Mouse (Mus musculus): ENCODE measurements at regions not wholly inside any gene's neighbourhood (a gene's known extent, or its start where the extent isn't known, plus 50 kb on each side); places are given as distances from the start of the nearest gene placed in this dataset.
"Not testable (repeated sequence)": the region's sequence is repeated elsewhere in the genome, so short reads cannot be mapped to it uniquely, and the experiment has no call there.

- DNase-seq, result no peak
Observed at GRCm38 (mm10) chr3:18295921-18296320, 347.7 kb downstream of the Cypt12 start.

- no peak for DNase-seq
Observed at GRCm38 (mm10) chr3:18298699-18299098, 350.5 kb downstream of the Cypt12 start.

GRCm38 (mm10) chr3:18299502-18299901 lies 351.3 kb downstream of the Cypt12 start:
- no peak for DNase-seq

- DNase-seq, result no peak
Observed at GRCm38 (mm10) chr3:18319433-18319832, 371.2 kb downstream of the Cypt12 start.

DNA sequence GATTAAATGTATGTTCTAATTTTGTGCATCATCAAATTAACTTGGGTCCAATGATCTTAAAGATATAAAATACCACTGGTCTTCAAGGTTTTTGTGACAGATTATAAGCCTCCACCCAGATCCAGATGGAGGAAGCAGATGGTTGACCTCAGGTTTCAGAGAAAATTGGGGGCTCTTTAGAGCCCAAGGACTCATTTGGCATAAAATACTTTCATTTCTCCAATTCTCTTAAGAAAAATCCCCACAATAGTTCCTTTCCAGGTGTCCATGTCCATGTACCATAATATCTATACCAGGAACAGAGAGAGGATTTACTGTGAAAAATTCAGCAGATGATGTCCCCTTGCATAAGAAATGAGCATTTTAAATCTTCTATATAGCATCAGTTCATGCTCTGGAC lies 385.0 kb downstream of the Cypt12 start:
- DNase-seq, result no peak

DNA sequence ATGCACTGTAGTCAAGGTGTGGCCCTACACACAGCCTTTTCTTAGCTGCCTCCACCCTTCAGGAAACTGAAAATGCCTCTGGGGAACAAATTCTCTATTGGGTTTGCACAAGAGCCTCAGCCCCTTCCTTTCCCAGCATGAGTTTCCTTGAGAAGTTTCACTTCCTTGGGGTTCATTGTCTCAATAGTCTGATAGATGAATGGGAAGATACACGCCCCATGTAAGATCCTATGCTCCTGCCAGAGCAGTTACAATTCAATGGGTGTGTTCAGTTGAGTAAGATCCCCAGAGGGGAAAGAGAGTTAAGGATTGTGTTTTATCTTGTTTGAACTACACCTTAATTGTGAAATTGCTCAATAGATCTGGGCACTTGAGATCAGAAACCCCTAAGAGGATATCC lies 391.0 kb downstream of the Cypt12 start:
- no peak for DNase-seq

DNA sequence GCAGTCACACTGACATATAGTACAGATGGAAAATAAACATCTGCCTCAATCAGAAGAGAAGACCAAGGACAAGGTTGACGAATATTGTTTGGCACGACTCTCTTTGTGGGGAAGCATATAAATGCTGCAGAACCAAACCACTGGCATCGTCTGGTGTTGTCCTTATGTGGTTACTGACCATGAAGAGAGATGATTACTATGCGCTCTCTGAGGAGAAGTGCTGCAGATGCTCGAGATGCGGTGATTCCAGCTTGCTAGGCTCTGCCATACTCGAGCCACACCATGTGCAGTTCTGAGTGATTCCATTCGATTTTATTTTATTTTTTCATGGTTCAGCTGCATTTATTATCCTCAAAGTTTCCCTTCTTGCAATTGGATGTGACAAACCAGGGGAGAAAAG lies 393.5 kb downstream of the Cypt12 start:
- no peak for DNase-seq

DNA sequence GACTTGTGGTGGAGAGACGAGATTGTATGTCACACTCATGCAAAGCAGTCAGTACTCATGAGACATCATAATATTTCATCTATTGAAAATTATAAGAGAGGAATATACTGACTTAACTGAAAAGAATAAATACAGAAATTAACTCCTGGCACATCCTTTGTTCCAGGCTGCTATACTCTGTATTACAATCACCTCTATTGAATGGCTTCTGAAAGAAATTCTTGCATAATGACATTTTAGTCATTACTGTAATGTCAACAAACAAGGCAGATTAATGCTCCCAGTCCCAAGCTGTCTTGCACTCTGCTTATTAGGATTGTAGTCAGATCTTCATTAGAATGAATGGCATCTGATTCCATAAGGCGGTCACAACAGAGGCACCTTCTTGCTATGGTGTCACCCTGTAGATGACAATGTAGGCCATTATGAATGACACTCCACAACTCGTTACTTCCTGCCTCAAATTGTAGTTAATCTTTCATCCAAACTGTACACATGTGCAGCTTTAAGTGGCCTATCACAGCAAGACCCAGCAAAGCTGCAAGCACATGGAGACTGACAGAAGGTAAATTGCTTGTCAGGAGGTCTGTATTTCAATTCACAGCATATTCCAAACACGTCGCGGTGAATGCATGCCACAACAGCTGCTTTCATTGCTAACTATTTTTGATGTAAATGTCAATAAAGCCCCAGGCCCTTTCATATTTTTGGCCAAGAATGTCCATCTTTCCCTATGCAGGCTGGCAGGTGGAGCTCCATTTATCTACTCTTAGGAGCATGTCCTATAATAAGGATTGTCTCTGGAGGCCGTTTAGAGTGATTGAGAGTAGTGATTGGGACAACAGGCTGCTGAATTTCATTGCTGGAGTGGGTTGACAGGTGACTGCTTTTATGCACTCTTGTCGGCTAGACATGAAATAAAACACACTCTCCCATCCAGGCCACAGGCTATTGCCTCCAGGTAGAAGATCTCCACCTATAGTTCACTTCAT lies 430.1 kb downstream of the Cypt12 start:
- no peak for DNase-seq

DNA sequence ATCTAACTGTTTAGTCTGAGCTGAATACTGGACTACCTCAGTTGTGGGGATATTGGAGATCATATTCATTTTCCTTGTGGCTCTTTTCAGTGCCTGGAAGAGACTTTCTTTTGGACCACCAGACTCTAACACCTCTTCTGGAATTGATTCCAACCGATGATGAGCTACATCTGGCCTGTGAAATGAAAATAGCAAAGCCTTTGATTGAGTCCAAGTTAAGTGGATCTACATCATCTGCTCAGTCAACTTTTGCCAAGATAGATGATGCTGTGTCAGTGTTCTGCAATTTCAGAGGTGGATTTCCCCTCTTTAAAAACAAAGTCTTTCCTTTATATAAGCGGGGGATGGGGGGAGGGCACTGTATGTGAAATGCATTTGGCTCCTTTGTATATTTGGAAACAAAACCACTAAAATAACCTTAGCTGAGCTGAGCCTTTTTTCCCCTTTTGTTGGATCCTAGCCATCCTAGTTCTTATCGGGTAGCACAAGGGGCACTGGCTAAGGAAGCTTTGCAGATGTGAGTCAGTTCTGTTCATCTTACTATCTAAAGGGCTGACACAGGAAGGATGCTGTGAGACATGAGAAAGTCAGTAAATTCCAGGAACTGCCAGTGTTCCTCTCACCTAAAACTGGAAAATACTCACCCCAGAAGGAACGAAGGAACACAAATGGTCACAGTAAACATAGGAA lies 473.8 kb downstream of the Cypt12 start:
- DNase-seq, result no peak

GRCm38 (mm10) chr3:18428908-18429307 lies 480.7 kb downstream of the Cypt12 start:
- no peak for DNase-seq

DNA sequence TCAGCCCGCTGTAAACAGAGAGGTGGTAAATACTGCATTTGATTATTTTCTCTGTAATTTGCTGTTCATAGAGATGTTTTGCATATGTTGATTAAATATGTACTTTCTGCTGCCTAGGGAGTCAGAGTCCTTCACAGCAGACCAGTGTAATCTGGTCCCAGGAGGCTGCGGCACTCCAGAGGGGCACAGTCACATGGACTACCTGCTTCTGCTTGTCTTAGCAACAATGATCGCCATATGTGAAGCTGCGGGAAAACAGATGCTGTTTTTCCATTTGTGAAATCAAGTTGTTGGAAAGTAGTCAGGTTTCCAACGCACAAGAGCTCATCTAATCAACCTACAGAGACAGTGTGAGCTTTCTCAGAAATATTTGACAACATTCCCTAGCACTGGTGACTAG lies 490.6 kb downstream of the Cypt12 start:
- DNase-seq, result no peak

DNA sequence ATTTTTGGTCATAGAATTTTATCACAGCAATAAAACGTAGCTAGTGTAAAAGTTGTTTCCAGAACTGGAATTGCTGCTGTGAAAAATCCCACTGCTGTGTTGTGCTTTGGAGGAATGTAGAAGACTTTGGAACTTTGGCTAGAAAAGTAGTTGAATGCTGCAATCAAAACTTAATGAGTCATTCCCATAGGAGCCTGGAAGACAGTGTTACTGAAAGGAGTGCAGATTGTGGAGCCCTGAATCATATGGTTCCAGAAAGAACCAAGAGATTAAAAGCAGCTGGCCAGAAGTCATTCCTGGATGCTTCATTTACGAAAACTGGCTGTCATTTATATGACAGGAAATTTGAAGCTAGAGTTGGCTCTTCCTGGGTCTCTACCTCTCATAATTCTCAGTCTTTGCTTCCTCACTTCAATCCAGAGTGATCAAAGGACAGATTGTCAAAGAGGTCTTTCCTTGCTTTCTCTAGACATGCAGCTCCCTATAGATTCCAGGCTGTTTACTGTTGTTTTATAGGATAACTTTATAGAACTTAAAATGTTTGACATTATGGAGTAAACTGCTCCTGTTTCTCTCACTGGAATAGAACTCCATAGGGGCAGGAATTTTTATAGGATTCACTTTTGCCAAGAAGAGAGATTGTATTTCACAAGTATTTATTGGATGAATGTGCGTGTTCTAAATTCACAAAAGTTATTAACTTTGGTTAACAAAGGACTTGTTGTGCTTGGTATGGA lies 504.2 kb downstream of the Cypt12 start:
- no peak for DNase-seq

DNA sequence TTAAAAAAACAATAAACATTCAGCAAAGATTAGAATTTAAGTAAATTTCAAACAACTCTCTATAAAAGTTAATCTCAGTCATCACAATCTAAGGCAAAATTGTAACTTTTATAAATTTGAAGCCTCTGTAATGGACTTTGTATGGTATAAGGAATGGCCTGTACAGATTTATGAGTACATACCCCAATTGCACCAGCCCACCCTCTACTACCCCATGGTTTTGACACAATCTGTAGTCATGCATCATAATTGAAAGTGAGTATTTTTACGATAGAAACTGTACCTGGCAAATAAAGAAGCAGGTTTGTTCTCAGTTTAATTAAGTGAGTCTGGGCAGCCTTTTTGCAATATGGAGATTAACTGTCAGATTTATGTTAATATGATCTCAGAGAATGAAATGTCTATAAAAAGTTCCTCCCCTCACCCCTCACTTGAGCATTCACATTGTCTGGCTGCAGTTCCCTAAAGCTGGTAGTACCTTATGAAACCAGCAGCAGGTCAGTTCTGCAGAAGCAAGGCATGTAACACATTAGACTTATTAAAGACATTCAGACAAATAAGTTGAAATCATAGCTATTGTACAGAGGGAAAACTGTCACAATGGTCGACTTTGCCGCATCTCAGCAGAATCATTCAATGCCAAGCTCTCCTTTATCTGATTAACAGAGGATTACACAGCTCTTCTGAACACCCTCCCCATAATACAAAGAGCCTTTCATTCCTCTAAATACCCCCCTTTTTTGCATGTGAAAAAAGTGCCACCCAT lies 505.2 kb downstream of the Cypt12 start:
- DNase-seq, result no peak

- DNase-seq, result no peak
Observed at GRCm38 (mm10) chr3:18453986-18454291, 505.7 kb downstream of the Cypt12 start.

- not testable (repeated sequence) for DNase-seq
Observed at GRCm38 (mm10) chr3:18454558-18455191, 506.5 kb downstream of the Cypt12 start.

DNA sequence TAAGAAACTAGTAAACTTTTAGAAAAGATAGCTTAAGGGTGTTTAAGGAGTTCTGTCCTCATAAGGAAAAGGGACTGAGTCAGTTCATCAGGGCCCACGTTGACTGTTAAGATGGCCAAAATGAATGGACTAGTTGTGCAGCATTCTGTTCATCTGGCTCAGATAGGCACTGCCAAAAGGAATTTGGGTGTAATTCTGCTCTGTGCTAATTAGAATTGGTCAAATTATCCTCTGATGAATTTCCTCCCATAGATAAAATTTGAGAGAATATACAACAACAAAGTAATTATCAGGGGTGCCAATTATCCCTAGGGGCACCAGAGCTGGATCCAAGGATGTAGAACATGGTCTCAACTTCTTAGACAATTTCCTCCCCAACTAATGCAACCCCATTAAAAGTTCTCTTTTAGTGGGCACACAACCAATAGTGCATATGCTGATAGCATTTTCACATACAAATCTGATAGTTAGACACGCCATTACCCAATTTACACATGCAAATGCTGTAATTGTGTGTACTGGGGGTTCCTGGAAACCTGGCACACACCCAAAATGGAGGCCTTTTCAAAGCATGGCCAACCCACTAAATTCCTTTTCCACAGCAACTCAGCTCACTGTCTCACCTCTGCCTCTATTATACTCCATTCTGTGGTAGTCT lies 508.0 kb downstream of the Cypt12 start:
- no peak for DNase-seq

GRCm38 (mm10) chr3:18460267-18460666 lies 512.1 kb downstream of the Cypt12 start:
- no peak for DNase-seq

- DNase-seq, result no peak
Observed at GRCm38 (mm10) chr3:18471846-18472245, 523.6 kb downstream of the Cypt12 start.

GRCm38 (mm10) chr3:18479557-18479956 lies 531.3 kb downstream of the Cypt12 start:
- no peak for DNase-seq

GRCm38 (mm10) chr3:18482006-18482405 lies 533.8 kb downstream of the Cypt12 start:
- DNase-seq, result no peak

DNA sequence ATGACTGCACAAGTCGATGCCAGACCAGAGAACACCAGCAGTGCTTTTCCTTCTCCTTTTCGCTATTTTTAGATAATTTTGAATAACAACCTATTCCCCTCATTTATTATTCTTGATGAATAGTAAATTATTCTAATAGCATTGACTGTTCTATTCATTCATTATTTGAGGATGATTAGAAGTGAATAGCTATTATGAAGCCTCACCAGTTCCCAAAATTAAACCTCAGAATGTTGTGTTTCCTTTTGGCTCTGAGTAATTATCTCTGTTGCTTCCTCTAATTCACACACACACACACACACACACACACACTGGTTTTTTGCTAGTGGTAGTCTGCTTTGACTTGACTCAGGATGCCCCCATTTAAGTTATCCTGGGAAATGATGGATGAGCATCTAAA lies 540.7 kb downstream of the Cypt12 start:
- DNase-seq, result no peak

- DNase-seq, result no peak
Observed at GRCm38 (mm10) chr3:18522562-18522961, 574.4 kb downstream of the Cypt12 start.

All from cerebellum, adult 9-10 months (tissue).